Mouse (Mus musculus): ENCODE results near the gene Mdga2. TPM values are rescaled to one million over a fixed set of nuclear protein-coding genes. Genes with fewer than 3 reads are reported as not detected.

Gene Mdga2
- polyA plus RNA-seq, 1 experiment from 2014 or later = 16.9 TPM

DNA sequence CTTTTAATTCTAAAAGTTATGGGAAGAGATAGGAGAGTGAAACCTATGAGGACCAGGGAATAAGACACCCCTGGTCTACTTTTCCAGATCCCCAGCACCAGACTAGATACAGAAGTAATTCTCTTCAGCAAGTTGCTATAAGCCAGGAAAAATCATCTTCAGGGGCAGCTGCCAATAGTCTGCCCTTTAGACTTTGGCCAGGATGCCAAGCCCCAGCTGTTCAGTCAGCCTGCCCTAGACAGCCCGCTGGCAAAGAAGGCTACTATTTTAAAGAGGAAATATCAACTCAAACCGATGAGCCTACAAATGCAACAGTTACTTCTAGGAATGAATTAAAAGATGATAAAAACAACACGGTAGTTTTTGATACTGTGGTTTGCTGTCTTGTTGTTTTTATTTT is 356.1 kb downstream of the Mdga2 start:
- H3K4me1 ChIP-seq (replicated peaks) = no peaks in the 10 kb centered on the region
- no peaks in the 10 kb centered on the region for H3K27me3 ChIP-seq
- no peak overlapping the region for H3K9ac ChIP-seq (replicated peaks)
- H3K4me3 ChIP-seq (replicated peaks) = no peak overlapping the region
- H3K36me3 ChIP-seq = no peaks in the 10 kb centered on the region
- no peaks in the 10 kb centered on the region for H3K9me3 ChIP-seq
- no peak overlapping the region for H3K4me2 ChIP-seq (replicated peaks)
- H3K27ac ChIP-seq = no peak overlapping the region
- ATAC-seq = no peak
- 84% methylated on average over 3 of the region's 3 CpGs for WGBS

GRCm38 (mm10) chr12:66853167-66853566 is 369.2 kb downstream of the Mdga2 start:
- H3K4me2 ChIP-seq (replicated peaks) = no peak overlapping the region
- H3K9me3 ChIP-seq = no peaks in the 10 kb centered on the region
- no peak overlapping the region for H3K27ac ChIP-seq
- H3K27me3 ChIP-seq = no peaks in the 10 kb centered on the region
- no peaks in the 10 kb centered on the region for H3K4me1 ChIP-seq (replicated peaks)
- no peak overlapping the region for H3K9ac ChIP-seq (replicated peaks)
- no peak for ATAC-seq
- WGBS = 22% methylated on average over 3 of the region's 3 CpGs
- no peak overlapping the region for H3K4me3 ChIP-seq (replicated peaks)
- no peaks in the 10 kb centered on the region for H3K36me3 ChIP-seq

DNA sequence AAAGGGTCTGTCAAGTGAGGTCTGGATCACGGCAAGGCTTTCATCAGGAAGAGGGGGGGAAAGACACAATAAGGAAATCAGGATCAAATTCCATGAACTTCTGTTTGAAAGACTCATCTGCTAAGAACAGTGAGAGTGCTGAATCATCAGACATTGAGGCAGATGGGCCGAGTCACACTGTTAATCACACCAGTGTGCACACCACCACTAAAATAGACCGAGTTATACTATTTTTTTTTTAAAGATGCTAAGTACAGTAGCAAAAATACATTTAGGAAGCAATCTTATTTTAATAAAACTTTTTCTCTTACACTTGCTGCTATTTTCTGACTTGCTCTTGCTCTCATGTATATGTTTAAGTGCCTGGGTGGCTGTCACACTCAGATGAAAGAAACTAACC is 382.0 kb downstream of the Mdga2 start:
- Histone ChIP-seq H3K27ac (no peak overlapping the region), H3K27me3 (no peaks in the 10 kb centered on the region), H3K4me2 (replicated peaks) (no peak overlapping the region), H3K36me3 (no peaks in the 10 kb centered on the region), H3K9me3 (no peaks in the 10 kb centered on the region), H3K9ac (replicated peaks) (no peak overlapping the region), H3K4me3 (replicated peaks) (no peak overlapping the region), H3K4me1 (replicated peaks) (no peaks in the 10 kb centered on the region)
- no peak for ATAC-seq
- WGBS = 63% methylated on average over 3 of the region's 3 CpGs

DNA sequence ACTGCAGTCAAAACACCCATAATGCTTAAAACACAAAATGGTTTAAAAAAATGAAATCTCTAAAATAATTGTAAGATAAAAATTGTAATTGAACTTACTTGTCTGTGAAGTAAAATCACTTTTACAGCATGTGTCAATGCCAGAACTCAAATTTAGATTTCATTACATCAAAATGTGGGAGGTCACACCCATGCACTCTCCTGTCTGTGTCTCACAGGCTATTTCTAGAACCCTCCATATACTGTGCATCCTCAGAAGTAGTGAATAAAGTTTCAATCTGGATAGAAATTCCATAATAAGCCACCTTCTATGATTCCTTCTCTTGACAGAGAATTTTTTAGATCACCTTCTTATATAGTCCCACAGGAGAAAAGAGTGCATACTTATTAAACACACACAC is 466.7 kb downstream of the Mdga2 start:
- Histone ChIP-seq H3K9me3 (no peaks in the 10 kb centered on the region), H3K27me3 (no peaks in the 10 kb centered on the region), H3K36me3 (no peaks in the 10 kb centered on the region), H3K27ac (no peak overlapping the region), H3K4me2 (replicated peaks) (no peak overlapping the region), H3K9ac (replicated peaks) (no peak overlapping the region), H3K4me3 (replicated peaks) (no peak overlapping the region), H3K4me1 (replicated peaks) (no peaks in the 10 kb centered on the region)
- no peak for ATAC-seq

- no peak overlapping the region for H3K4me3 ChIP-seq (replicated peaks)
- 82% methylated on average over 3 of the region's 3 CpGs for WGBS
- H3K36me3 ChIP-seq = no peaks in the 10 kb centered on the region
- no peaks in the 10 kb centered on the region for H3K27me3 ChIP-seq
- H3K9me3 ChIP-seq = no peaks in the 10 kb centered on the region
- ATAC-seq = no peak
- H3K4me2 ChIP-seq (replicated peaks) = no peak overlapping the region
- no peaks in the 10 kb centered on the region for H3K4me1 ChIP-seq (replicated peaks)
- no peak overlapping the region for H3K27ac ChIP-seq
- no peak overlapping the region for H3K9ac ChIP-seq (replicated peaks)
These were observed 487.8 kb downstream of the Mdga2 start for GRCm38 (mm10) chr12:66734536-66734935.

DNA sequence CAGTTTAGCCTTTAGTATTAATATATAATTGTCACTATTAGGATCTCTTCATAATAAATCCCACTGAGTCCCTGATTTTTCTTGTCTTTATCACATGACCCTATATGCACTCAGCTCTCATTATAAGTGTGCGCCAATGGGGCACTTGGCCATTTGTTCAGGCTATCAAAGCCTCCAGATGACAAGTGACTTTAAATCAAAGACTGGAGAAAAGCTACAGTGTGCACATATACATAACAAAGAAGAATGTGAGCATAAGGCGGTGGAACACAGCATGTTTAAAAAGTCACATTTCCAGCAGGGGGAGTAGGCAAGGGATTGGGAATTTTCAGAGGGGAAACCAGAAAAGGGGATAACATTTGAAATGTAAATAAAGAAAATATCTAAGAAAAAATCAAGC is 497.9 kb downstream of the Mdga2 start:
- Histone ChIP-seq H3K27ac (no peak overlapping the region), H3K9ac (replicated peaks) (no peak overlapping the region), H3K36me3 (no peaks in the 10 kb centered on the region), H3K27me3 (no peaks in the 10 kb centered on the region), H3K4me1 (replicated peaks) (0 out of 2 replicates have a peak, but pooled peaks cover 2% of the 10 kb centered on the region), H3K4me3 (replicated peaks) (no peak overlapping the region), H3K4me2 (replicated peaks) (no peak overlapping the region), H3K9me3 (no peaks in the 10 kb centered on the region)
- ATAC-seq = peak; percentile 89
- WGBS = 18% methylated on average over 2 of the region's 2 CpGs

GRCm38 (mm10) chr12:66708334-66708733 is 514.0 kb downstream of the Mdga2 start:
- no peak for ATAC-seq
- Histone ChIP-seq H3K4me2 (replicated peaks) (no peak overlapping the region), H3K27me3 (no peaks in the 10 kb centered on the region), H3K9ac (replicated peaks) (no peak overlapping the region), H3K27ac (no peak overlapping the region), H3K9me3 (no peaks in the 10 kb centered on the region), H3K36me3 (no peaks in the 10 kb centered on the region), H3K4me1 (replicated peaks) (no peaks in the 10 kb centered on the region), H3K4me3 (replicated peaks) (no peak overlapping the region)
- WGBS = 80% methylated on average over 10 of the region's 10 CpGs

DNA sequence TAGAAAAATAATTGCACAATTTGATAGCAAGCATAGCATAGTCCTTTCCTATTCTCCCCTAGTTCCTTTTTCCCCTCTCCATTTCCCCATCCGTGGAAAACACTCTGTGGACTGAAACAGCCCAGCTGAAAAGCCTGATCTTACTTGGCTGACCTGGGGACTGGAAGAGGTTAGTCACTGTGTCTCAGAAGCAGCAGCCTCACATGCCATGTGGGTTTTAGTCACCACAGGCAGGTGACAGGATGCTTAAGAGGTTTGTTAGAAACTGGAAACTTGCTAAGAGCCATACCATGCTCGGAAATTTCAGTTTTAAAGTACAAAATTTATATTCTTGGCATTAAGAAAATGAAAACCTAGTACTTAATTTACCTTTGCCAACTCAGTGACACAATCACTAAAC is 514.9 kb downstream of the Mdga2 start:
- no peak for ATAC-seq
- WGBS = 26% methylated on average over 2 of the region's 2 CpGs
- Histone ChIP-seq H3K4me1 (replicated peaks) (no peaks in the 10 kb centered on the region), H3K36me3 (no peaks in the 10 kb centered on the region), H3K27ac (no peak overlapping the region), H3K9ac (replicated peaks) (no peak overlapping the region), H3K4me2 (replicated peaks) (no peak overlapping the region), H3K27me3 (no peaks in the 10 kb centered on the region), H3K4me3 (replicated peaks) (no peak overlapping the region), H3K9me3 (no peaks in the 10 kb centered on the region)

DNA sequence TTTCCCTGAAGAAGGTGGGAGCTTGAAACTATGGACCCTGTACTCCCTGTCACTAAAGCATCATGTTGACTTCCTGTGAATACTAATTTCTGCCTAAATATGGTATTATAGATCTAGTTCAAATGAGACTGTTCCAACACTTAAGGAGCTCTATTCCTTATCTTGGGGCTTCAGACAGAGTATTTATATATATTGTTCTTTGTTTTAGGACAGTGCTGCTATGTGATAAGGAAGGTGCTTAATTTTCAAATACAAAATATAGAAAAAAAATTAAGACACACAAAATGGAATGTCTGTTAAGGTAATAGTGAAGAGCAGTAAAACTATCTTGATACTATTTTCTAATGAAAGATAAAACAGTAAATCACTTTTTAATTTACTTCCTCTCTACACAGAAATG is 517.3 kb downstream of the Mdga2 start:
- H3K36me3 ChIP-seq = no peaks in the 10 kb centered on the region
- no peaks in the 10 kb centered on the region for H3K4me1 ChIP-seq (replicated peaks)
- H3K27ac ChIP-seq = no peak overlapping the region
- H3K9me3 ChIP-seq = no peaks in the 10 kb centered on the region
- no peak overlapping the region for H3K4me2 ChIP-seq (replicated peaks)
- H3K9ac ChIP-seq (replicated peaks) = no peak overlapping the region
- no peaks in the 10 kb centered on the region for H3K27me3 ChIP-seq
- no peak for ATAC-seq
- no peak overlapping the region for H3K4me3 ChIP-seq (replicated peaks)

GRCm38 (mm10) chr12:66702781-66703180 is 519.6 kb downstream of the Mdga2 start:
- H3K9me3 ChIP-seq = no peaks in the 10 kb centered on the region
- H3K36me3 ChIP-seq = no peaks in the 10 kb centered on the region
- ATAC-seq = no peak
- no peaks in the 10 kb centered on the region for H3K27me3 ChIP-seq
- no peak overlapping the region for H3K9ac ChIP-seq (replicated peaks)
- H3K4me3 ChIP-seq (replicated peaks) = no peak overlapping the region
- no peak overlapping the region for H3K27ac ChIP-seq
- no peaks in the 10 kb centered on the region for H3K4me1 ChIP-seq (replicated peaks)
- no peak overlapping the region for H3K4me2 ChIP-seq (replicated peaks)
- 92% methylated on average over 3 of the region's 3 CpGs for WGBS

GRCm38 (mm10) chr12:66679558-66679957 is 542.8 kb downstream of the Mdga2 start:
- Histone ChIP-seq H3K36me3 (no peaks in the 10 kb centered on the region), H3K27me3 (no peaks in the 10 kb centered on the region), H3K4me1 (replicated peaks) (no peaks in the 10 kb centered on the region), H3K9me3 (no peaks in the 10 kb centered on the region), H3K27ac (no peak overlapping the region), H3K9ac (replicated peaks) (no peak overlapping the region), H3K4me3 (replicated peaks) (no peak overlapping the region), H3K4me2 (replicated peaks) (no peak overlapping the region)
- no peak for ATAC-seq
- WGBS = 87% methylated on average over 3 of the region's 3 CpGs

DNA sequence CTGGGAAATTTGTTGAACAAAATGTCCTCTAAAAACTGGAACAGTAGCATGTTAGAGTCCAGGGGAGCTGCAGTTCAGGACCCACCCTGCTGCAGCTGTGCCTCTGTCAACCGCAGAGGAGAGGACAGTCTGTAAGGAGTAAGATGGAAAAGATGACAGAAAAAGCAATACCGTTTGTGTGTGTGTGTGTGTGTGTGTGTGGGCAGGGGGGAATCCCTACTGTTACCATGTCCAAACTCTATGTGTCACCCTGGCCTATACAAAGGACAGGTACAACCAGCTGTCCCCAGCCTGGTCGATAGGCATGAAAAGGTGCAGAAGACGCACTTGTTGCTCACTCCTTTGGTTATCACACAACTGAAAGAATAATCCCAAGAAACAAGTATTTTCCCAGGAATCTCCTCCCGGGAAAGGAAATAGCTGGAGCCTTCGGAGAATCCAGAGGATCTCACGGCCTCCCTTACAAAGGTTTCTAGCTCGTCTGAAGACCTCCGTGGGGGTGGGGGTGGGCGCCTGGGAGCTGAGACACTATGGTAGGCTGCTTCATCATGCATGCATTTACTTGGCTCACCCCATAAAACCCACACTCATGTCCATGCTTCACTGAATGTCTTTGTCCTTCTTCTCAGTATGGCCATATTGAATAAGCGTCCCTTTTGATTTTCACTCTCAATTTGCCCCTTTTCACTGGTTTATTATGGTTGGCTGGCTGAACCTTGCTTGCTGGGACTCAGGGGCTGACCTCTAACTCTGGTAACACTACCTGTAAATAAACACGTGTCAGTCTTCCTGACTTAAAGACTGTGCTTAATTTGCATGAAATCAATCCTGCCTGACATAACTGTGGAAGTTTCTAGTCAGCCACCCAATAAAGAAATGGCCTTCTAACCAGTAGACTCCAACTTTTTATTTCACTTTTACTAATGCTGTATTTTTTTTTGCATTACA is 573.5 kb downstream of the Mdga2 start:
- no peak overlapping the region for H3K9ac ChIP-seq (replicated peaks)
- WGBS = 39% methylated on average over 12 of the region's 12 CpGs
- no peak for ATAC-seq
- H3K9me3 ChIP-seq = no peaks in the 10 kb centered on the region
- H3K27ac ChIP-seq = no peak overlapping the region
- H3K27me3 ChIP-seq = no peaks in the 10 kb centered on the region
- H3K4me1 ChIP-seq (replicated peaks) = peaks cover 5% of the 10 kb centered on the region; the same call in 1 of the 2 replicates
- H3K4me2 ChIP-seq (replicated peaks) = no peak overlapping the region
- no peak overlapping the region for H3K4me3 ChIP-seq (replicated peaks)
- H3K36me3 ChIP-seq = no peaks in the 10 kb centered on the region

DNA sequence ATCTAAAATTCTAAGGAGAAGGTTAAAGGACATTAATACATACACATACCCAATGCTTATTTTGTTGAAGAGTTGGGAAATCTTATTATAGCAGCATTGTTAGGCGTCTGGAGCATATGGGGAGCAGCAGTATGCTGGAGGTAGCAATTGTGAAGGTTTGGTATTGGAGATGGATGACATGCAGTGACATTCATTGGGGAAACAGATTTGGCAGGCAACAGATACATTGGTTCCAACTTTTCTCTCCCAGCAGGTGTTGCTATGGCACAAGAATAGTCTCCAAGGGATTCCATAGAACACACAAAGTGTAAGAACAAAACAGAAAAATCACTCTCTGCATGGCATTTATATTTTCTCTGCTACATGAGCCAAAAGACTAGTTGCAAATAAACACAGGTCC is 581.9 kb downstream of the Mdga2 start:
- H3K9me3 ChIP-seq = no peaks in the 10 kb centered on the region
- no peak overlapping the region for H3K27ac ChIP-seq
- no peak overlapping the region for H3K9ac ChIP-seq (replicated peaks)
- H3K27me3 ChIP-seq = no peaks in the 10 kb centered on the region
- no peak overlapping the region for H3K4me2 ChIP-seq (replicated peaks)
- H3K36me3 ChIP-seq = no peaks in the 10 kb centered on the region
- no peak for ATAC-seq
- peaks cover 5% of the 10 kb centered on the region; the same call in 1 of the 2 replicates for H3K4me1 ChIP-seq (replicated peaks)
- no peak overlapping the region for H3K4me3 ChIP-seq (replicated peaks)
- WGBS = 38% methylated on average over 1 of the region's 1 CpGs
